Mouse (Mus musculus) heart, embryonic 13.5 days (tissue): ENCODE measurements at regions not wholly inside any gene's neighbourhood (a gene's known extent, or its start where the extent isn't known, plus 50 kb on each side); places are given as distances from the start of the nearest gene placed in this dataset.

Experiments
- ATAC-seq: fragments of 200-750 bp; cut with Nextera tagmentation; 2 replicates; pipeline ENCODE4 v1.8.0; 2017; ENCODE audit warnings: moderate TSS enrichment; ENCODE audit not compliant: insufficient number of reproducible peaks, low FRiP score, low TSS enrichment; ENCODE audit errors: extremely low read depth
- H3K27ac ChIP-seq: fragments of 300-500 bp; sonication (generic); replicated peaks from 2 replicates; pipeline ENCODE4 v1.5.1; 2015; ENCODE audit warnings: moderate library complexity, mild to moderate bottlenecking, inconsistent platforms
- H3K27me3 ChIP-seq: fragments of 300-500 bp; sonication (generic); replicated peaks from 2 replicates; pipeline ENCODE4 v1.6.1; 2015; ENCODE audit warnings: mild to moderate bottlenecking, inconsistent platforms
- H3K36me3 ChIP-seq: fragments of 300-500 bp; sonication (generic); 2 replicates; pipeline ENCODE4 v1.6.1; 2015; ENCODE audit warnings: mild to moderate bottlenecking, inconsistent platforms
- H3K4me1 ChIP-seq: fragments of 300-500 bp; sonication (generic); 2 replicates; pipeline ENCODE4 v1.6.1; 2015; ENCODE audit warnings: inconsistent platforms
- H3K4me2 ChIP-seq: fragments of 300-500 bp; sonication (generic); 2 replicates; pipeline ENCODE4 v1.6.1; 2015; ENCODE audit warnings: inconsistent platforms, mild to moderate bottlenecking, moderate library complexity
- H3K4me3 ChIP-seq: fragments of 300-500 bp; sonication (generic); 2 replicates; pipeline ENCODE4 v1.5.1; 2015; ENCODE audit warnings: moderate library complexity, mild to moderate bottlenecking, inconsistent platforms
- H3K9ac ChIP-seq: fragments of 300-500 bp; sonication (generic); 2 replicates; pipeline ENCODE4 v1.6.1; 2015; ENCODE audit warnings: inconsistent platforms, mild to moderate bottlenecking, moderate library complexity
- H3K9me3 ChIP-seq: fragments of 300-500 bp; sonication (generic); 2 replicates; pipeline ENCODE4 v1.6.1; 2016; ENCODE audit warnings: inconsistent platforms
- WGBS: fragments of 180-500 bp; shearing (Covaris S2); methylation state at CpG from one replicate; pipeline ENCODE4 v1.1.7; 2015; ENCODE audit warnings: mixed read lengths; 5-methylcytosine and 5-hydroxymethylcytosine counted together

DNA sequence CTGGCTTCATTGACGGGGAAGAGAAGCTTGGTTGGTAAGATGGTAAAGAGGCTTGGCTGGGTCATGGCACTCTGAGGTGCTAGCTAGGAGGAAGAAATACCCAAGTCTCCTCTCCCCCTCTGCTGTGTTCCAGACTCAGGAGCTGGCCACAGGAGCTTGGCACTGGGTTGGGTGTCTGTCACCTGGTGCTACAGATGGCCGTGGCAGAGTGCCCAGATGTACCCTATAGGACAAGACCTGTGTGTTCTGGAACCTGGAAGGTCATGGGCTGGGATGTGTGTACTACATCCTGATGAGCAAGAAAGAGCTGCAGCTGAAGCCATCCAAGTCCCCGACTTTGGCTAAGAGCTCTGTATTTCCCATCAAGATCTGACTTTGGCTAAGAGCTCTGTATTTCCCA lies 72.4 kb downstream of the Nupl2 start:
- Histone ChIP-seq H3K9me3 (no peaks in the 10 kb centered on the region), H3K36me3 (no peaks in the 10 kb centered on the region), H3K27me3 (no peaks in the 10 kb centered on the region), H3K4me3 (no peak overlapping the region), H3K4me2 (no peak overlapping the region), H3K4me1 (no peaks in the 10 kb centered on the region), H3K27ac (no peak overlapping the region), H3K9ac (no peak overlapping the region)
- WGBS = 67% methylated on average over 3 of the region's 3 CpGs
- ATAC-seq = no peak

DNA sequence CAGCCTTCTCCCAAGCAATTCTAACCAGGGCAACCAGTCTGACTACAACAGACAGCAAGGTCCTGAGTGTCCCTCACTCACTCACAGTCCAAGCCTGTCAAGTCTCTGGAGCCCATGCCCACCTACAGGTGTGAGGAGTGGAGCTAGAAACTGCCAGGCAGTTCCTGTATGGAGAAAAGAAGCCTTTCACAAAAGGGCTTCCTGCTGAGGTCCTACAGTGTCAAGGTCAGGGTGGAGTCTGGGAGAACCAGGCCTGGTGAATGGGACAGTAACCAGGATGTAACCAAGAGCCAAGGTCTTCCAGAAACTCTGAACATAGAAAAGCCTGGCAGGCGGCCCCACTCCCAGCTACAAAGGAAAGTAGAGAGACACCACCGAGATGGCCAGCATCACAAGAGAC lies 74.2 kb downstream of the Nupl2 start:
- WGBS = 53% methylated on average over 2 of the region's 2 CpGs
- no peaks in the 10 kb centered on the region for H3K27me3 ChIP-seq
- no peak overlapping the region for H3K4me3 ChIP-seq
- H3K4me2 ChIP-seq = no peak overlapping the region
- H3K9ac ChIP-seq = no peak overlapping the region
- no peak for ATAC-seq
- H3K36me3 ChIP-seq = no peaks in the 10 kb centered on the region
- no peaks in the 10 kb centered on the region for H3K4me1 ChIP-seq
- H3K27ac ChIP-seq = no peak overlapping the region
- no peaks in the 10 kb centered on the region for H3K9me3 ChIP-seq

DNA sequence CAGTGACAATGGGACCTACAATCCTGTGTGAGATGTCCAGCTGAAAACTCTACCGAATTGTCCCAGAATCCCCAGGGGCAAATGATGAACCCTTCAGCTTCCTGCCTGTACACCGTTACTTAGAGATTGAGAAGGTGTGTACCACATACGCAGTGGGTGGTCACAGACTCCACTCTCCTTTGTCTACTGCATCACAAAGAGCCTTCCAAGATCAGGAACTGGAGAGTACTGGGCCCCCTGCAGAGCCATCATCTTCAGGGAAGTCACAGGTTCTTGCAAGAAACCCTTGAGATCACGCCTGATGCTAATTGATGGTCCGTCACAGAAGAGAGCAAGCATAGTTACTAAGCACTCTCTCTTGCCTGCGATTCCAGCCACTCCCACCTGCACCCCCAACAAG lies 79.4 kb downstream of the Nupl2 start:
- 85% methylated on average over 6 of the region's 6 CpGs for WGBS
- no peak overlapping the region for H3K4me2 ChIP-seq
- H3K27me3 ChIP-seq = no peaks in the 10 kb centered on the region
- no peaks in the 10 kb centered on the region for H3K9me3 ChIP-seq
- H3K9ac ChIP-seq = no peak overlapping the region
- no peaks in the 10 kb centered on the region for H3K4me1 ChIP-seq
- H3K4me3 ChIP-seq = no peak overlapping the region
- ATAC-seq = no peak
- H3K27ac ChIP-seq = no peak overlapping the region
- no peaks in the 10 kb centered on the region for H3K36me3 ChIP-seq

DNA sequence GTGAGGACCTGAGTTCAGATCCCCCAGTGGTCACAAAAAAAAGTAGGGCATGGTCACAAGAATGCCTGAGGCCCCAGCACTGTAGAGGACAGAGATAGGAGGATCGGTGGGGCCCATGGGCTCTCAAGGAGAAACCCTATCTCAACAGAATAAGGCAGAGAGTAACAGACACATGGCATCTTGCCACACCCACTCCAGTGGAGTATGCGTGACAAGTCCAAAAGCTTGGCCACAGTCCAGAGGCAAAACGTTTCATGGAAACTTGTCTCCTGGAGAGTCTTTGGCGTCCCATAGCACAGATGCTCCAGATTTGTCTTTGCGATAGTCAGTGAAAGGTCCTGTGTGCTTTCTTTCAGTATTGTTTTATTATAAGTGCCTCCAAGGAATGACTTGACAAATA lies 90.7 kb downstream of the Nupl2 start:
- no peak overlapping the region for H3K9ac ChIP-seq
- H3K27me3 ChIP-seq = no peaks in the 10 kb centered on the region
- no peak overlapping the region for H3K4me3 ChIP-seq
- no peak for ATAC-seq
- H3K36me3 ChIP-seq = no peaks in the 10 kb centered on the region
- H3K27ac ChIP-seq = no peak overlapping the region
- 65% methylated on average over 5 of the region's 5 CpGs for WGBS
- no peak overlapping the region for H3K4me2 ChIP-seq
- no peaks in the 10 kb centered on the region; the same call in 1 of the 2 replicates for H3K9me3 ChIP-seq
- H3K4me1 ChIP-seq = no peaks in the 10 kb centered on the region

DNA sequence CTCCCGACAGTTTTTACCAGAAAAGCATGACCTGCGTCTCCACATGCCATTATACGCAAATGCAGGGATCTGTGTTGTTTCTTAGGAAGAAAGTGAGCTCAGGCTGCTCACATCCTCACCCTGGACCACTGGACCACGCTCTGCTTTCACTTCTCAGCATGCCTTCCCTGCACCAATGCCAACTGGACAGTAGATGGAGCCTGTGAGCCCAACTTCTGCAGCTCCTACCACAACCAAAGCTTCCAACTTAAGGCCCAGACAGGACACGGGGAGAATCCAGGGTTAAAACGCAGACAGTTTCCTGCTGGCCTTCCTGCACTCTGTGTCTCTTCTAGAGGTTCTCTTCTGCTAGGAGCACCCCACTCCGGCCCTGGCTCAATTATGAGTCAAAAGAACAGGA lies 90.3 kb downstream of the Kcnh2 start:
- H3K27me3 ChIP-seq = no peaks in the 10 kb centered on the region
- 7% methylated on average over 7 of the region's 7 CpGs for WGBS
- peaks cover 24% of the 10 kb centered on the region for H3K4me1 ChIP-seq
- H3K36me3 ChIP-seq = no peaks in the 10 kb centered on the region
- no peaks in the 10 kb centered on the region; the same call in 1 of the 2 replicates for H3K9me3 ChIP-seq
- no peak overlapping the region for H3K27ac ChIP-seq
- no peak for ATAC-seq
- H3K4me3 ChIP-seq = no peak overlapping the region
- H3K9ac ChIP-seq = no peak overlapping the region
- H3K4me2 ChIP-seq = no peak overlapping the region

DNA sequence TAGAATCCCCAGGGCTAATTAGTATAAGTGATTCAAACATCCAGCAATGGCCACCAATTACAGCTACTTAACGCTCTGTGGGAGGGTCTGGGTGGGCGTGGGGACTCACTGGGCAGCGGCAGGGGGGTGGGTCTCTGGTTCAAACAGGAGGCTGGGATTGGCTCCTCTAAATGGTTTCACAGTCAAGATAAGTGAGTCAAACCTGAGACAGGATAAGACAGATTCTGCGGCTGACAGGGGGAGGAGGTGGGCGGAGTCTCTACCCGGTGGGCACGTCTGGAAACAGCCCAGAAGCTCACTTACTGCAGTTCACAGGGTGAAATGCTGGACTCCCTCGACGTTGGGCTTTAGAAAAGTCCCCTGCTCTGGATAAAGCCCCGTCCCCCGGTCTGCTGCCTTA lies 89.3 kb downstream of the Kcnh2 start:
- no peaks in the 10 kb centered on the region for H3K36me3 ChIP-seq
- no peak overlapping the region for H3K4me3 ChIP-seq
- H3K27ac ChIP-seq = no peak overlapping the region
- no peaks in the 10 kb centered on the region for H3K27me3 ChIP-seq
- no peaks in the 10 kb centered on the region; the same call in 1 of the 2 replicates for H3K9me3 ChIP-seq
- peak overlapping the region; percentile 39 for H3K4me2 ChIP-seq
- ATAC-seq = no peak
- 7% methylated on average over 11 of the region's 11 CpGs for WGBS
- peak overlapping the region; percentile 50; the same call in 1 of the 2 replicates for H3K9ac ChIP-seq
- peaks cover 33% of the 10 kb centered on the region for H3K4me1 ChIP-seq

DNA sequence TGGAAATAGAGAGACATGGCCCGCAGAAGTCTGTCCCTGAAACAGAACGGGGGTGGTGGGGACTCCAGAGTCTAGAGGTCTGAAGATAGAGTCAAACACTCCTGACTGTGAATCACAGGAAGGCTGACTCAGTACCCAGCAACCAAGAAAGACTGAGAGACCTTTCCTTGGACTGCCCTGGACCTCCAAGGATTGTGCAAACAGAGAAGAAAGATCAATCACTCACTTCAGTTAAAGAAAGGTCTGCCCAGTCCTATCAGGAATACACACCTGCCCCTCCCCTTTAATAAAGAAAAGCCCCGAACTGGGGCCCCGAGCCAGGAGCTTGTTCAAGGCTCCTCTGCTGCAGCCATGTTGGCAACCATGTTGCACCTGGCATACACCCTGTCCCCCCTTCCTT lies 87.3 kb downstream of the Kcnh2 start:
- ATAC-seq = no peak
- Histone ChIP-seq H3K9me3 (no peaks in the 10 kb centered on the region), H3K9ac (no peak overlapping the region), H3K36me3 (no peaks in the 10 kb centered on the region), H3K27me3 (no peaks in the 10 kb centered on the region), H3K4me1 (peaks cover 33% of the 10 kb centered on the region), H3K27ac (no peak overlapping the region), H3K4me3 (no peak overlapping the region), H3K4me2 (no peak overlapping the region)
- WGBS = 63% methylated on average over 4 of the region's 4 CpGs

DNA sequence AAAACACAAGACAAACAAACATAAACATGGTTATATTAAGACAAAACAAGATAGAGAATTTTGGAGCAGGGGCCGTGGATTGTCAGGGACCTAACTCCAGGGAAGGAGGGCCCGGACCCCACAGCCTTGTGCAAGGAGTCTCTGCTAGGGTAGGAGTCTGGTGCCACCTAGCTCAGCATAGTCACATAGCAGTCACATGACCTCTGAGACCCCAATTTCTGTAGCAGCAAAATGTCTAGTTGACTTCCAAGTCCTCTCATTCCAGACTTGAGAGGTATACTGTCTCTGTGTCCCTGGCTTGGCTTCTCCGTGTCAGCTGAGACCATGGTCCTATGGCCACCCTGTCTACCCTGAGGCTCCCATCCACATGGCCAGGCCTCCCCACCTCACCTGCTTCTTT lies 86.0 kb downstream of the Kcnh2 start:
- no peak for ATAC-seq

DNA sequence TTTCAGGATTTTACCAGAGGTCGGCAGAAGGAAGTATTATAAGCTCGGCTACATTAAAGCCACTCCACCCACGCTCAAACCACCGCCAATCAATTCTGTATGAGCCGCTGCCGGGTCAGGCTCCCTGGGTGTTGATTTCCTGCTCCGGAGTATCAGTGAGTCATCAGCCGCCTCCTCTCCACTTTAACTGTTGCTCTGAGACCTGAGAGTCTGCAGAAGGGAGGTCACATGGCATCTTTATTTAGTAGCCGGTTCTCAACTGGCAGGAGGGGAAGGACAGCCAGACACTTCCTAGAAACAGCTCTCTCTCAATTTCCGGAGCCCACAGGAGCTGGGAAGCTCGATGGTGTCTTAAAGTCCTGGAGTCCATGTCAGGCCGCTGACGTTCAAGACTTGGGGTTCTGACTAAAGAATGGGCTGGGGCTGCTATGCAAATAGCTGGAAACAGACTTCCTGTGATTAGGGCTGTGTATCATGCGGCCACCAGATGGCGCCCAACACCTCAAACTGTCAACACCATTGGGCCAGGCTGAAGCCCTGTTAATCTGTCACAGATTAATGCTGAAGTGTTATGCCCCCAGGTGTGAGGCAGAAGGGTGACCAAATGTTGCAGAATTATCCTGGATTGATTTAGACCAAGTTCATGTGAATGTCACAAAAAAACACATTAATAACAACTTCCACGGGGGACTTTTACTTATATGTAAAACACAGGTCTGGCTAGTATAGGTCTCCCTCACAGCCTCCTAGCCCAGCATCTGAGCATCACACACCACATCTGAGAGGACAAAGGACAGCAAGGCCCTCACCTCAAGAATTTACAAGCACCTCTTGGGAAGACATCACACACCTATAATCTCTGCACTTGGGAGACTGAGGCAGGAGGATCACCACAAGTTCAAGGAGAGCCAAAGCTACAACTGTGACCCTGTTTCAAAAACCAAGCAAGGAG lies 84.8 kb downstream of the Kcnh2 start:
- Histone ChIP-seq H3K9me3 (no peaks in the 10 kb centered on the region), H3K4me2 (peak overlapping the region; percentile 68), H3K27ac (peak overlapping the region; percentile 89), H3K4me3 (peak overlapping the region; percentile 39), H3K9ac (peak overlapping the region; percentile 75), H3K4me1 (peaks cover 28% of the 10 kb centered on the region), H3K36me3 (no peaks in the 10 kb centered on the region), H3K27me3 (no peaks in the 10 kb centered on the region)
- 4% methylated on average over 16 of the region's 16 CpGs for WGBS
- peak; percentile 52; the same call in 1 of the 2 replicates for ATAC-seq

More for the DNA sequence above, 86.0 kb downstream of the Kcnh2 start:
- H3K27me3 ChIP-seq = no peaks in the 10 kb centered on the region
- H3K27ac ChIP-seq = peak overlapping the region; percentile 89
- H3K4me1 ChIP-seq = peaks cover 33% of the 10 kb centered on the region
- no peak overlapping the region for H3K4me3 ChIP-seq
- WGBS = 83% methylated on average over 3 of the region's 3 CpGs
- no peaks in the 10 kb centered on the region for H3K36me3 ChIP-seq
- H3K4me2 ChIP-seq = no peak overlapping the region
- no peak overlapping the region for H3K9ac ChIP-seq
- H3K9me3 ChIP-seq = no peaks in the 10 kb centered on the region
